Mouse (Mus musculus): ENCODE results near the gene Dedd2. TPM values are rescaled to one million over a fixed set of nuclear protein-coding genes. Genes with fewer than 3 reads are reported as not detected.

The Dedd2 gene
- polyA plus RNA-seq, 1 experiment from 2014 or later: 11.0 TPM

DNA sequence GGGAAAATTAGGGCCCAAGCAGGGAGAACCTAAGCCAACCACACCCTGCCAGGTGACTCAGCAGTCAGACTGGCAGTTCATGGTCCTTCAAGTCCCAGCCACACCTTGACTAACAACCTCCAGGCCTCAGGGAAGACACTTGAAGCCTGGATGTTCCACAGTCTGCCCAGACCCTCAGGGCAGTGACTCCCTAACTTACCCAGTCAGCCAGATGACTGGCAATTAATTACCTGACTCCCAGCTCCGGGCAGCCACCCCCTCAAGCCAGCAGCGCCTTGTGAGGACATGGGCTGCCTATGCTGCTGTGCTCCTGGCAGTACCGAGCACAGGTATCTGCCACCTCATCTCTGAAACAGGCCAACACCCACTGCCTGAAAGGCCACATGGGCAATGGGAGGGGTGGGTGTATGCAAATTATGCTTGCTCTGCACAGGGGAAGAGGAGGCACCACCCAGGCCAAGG, 11.2 kb downstream of the Dedd2 start:
- H3K27me3 ChIP-seq: no peaks in the 10 kb centered on the region
- H3K4me3 ChIP-seq: no peak overlapping the region
- no peak overlapping the region for H3K4me2 ChIP-seq
- H3K9me3 ChIP-seq (replicated peaks): no peaks in the 10 kb centered on the region
- 75% methylated on average over 3 of the region's 3 CpGs for WGBS
- no peak overlapping the region for H3K9ac ChIP-seq
- ATAC-seq: no peak
- no peak overlapping the region for H3K27ac ChIP-seq
- H3K36me3 ChIP-seq (ENCODE audit: poor library complexity, severe bottlenecking): peaks cover 54% of the 10 kb centered on the region
- no peaks in the 10 kb centered on the region for H3K4me1 ChIP-seq

DNA sequence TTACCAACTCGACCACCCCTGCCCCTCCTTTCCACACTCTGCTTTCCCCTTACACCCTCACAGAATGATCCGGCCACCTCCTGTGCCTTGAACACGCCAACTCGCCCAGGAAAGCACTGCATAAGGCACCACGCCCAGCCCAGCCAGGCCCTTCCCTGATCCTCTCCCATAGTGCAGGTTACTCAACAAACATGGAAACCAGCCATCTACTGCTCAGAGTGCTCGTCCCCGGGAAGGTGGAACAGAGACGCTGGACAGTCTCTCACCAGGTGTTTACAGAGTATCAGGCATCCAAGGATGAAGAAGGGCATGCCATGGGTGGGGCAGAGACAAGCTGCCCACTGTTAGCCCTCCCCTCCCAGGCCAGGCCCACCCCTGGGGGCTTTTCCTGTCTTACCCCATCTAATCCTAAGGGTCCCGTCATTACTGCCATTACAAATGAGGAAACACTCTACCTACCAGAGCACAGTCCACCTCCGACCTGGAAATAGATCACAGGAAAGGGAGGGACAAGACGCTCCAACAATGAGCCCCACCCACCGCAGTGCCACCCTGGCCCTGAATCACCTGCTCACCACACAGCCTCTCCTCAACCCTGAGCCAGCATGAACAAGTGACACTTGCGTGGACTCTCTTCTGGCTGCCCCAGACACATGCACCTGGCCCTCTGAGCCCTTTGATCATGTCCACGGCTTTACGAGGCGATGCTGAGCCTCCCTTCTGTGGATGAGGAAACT, 14.2 kb downstream of the Dedd2 start:
- H3K27ac ChIP-seq: no peak overlapping the region
- no peaks in the 10 kb centered on the region for H3K4me1 ChIP-seq
- 87% methylated on average over 16 of the region's 16 CpGs for WGBS
- H3K4me3 ChIP-seq: no peak overlapping the region
- H3K27me3 ChIP-seq: no peaks in the 10 kb centered on the region
- H3K9ac ChIP-seq: no peak overlapping the region
- no peaks in the 10 kb centered on the region for H3K9me3 ChIP-seq (replicated peaks)
- H3K4me2 ChIP-seq: no peak overlapping the region
- H3K36me3 ChIP-seq (ENCODE audit: poor library complexity, severe bottlenecking): peaks cover 79% of the 10 kb centered on the region
- no peak for ATAC-seq

DNA sequence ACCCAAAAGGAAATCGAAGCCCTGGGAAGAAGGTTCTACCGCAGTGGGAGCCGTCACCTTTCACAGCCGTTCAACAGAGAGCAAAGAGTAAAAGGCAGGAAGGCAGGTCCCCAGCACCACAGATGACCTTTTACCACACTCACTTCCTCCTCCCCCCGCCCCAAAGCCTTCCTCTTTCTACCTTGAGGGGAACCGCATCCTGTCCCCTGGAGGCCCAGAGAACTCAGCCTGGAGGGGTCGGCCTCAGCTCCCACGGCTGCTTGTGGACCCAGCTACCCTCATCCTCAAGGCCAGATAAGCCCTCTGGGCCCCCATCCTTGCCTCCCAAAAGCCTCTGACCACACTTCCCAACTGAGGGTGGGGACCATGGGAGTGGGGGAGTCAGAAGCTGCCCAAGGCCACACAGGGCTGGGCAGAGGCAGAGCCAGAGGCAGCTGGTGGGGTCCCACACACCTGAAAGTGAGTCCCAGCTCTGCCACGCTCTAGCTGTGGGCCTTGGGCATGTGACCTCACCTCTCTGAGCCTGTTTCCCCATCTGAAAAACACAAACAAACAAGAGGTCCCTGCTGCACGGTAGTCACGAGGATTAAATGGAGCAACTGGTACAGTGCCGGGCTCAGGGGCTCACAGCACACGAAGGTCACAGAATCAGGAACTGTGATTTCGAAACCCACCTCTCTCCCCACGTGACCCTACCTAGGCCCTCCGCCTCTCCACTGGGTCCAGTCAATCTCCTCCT, 14.9 kb downstream of the Dedd2 start:
- peaks cover 75% of the 10 kb centered on the region for H3K36me3 ChIP-seq (ENCODE audit: poor library complexity, severe bottlenecking)
- WGBS: 91% methylated on average over 16 of the region's 16 CpGs
- no peaks in the 10 kb centered on the region for H3K9me3 ChIP-seq (replicated peaks)

DNA sequence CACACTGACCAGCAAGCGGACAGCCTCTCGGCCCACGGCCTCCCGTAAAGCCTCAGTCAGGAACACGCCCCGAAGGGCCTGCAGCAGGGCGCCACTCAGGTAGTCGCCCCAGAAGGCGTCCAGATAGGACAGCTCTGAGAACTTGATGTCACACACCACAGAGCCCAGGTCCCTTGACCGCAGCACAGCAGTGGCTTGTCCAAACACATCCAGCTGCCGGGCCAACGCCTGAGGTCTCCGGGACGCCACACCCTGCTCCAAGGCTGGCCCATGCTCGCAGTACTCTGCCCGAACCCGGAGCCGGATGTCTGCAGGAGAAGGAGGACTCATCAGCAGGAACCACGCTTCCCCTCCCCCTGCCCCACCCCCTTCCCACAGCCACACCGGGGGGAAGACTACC, 16.8 kb downstream of the Dedd2 start:
- Histone ChIP-seq H3K27me3 (no peaks in the 10 kb centered on the region), H3K36me3 (ENCODE audit: poor library complexity, severe bottlenecking) (peaks cover 60% of the 10 kb centered on the region), H3K27ac (no peak overlapping the region), H3K4me2 (no peak overlapping the region), H3K9me3 (replicated peaks) (peaks cover 5% of the 10 kb centered on the region; the same call in 1 of the 2 replicates), H3K4me1 (no peaks in the 10 kb centered on the region), H3K9ac (no peak overlapping the region), H3K4me3 (no peak overlapping the region)
- no peak for ATAC-seq
- WGBS: 94% methylated on average over 20 of the region's 20 CpGs

More for the DNA sequence above, 14.9 kb downstream of the Dedd2 start:
- no peak overlapping the region for H3K27ac ChIP-seq
- H3K4me2 ChIP-seq: no peak overlapping the region
- H3K27me3 ChIP-seq: no peaks in the 10 kb centered on the region
- no peak overlapping the region for H3K4me3 ChIP-seq
- no peak for ATAC-seq
- no peak overlapping the region for H3K9ac ChIP-seq
- no peaks in the 10 kb centered on the region for H3K4me1 ChIP-seq

DNA sequence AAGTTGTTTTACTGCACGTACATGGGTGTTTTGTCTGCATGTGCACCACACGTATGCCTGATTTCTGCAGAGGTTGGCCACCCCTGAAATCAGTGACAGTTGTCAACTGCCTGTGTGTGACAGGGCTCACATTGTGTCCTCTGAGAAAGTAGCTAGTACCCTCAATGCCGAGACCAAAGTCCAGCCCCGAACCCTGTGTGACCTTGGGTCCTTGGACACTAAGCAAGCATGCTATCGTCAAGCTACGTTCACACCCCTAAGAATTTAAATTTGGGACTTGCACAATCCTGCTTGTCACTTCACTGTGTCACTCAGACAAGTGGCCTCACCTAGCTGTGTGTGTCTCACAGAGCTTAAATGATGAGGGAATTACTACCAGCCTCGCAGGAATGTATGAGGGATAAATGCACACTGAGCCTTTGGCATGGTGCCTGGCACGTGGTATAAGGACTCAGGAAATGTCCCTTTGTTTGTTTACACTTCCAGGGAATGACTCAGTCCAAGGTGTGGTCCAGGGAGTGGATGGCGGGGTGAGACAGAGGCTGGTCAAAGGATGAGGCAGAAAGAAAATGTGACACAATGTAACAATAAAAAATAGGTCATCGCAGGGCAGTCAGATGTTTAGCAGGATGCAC, 22.9 kb downstream of the Dedd2 start:
- no peak overlapping the region for H3K27ac ChIP-seq
- 0 out of 2 replicates have a peak, but pooled peaks cover 3% of the 10 kb centered on the region for H3K4me1 ChIP-seq
- no peak for ATAC-seq
- no peak overlapping the region for H3K9ac ChIP-seq
- WGBS: 67% methylated on average over 10 of the region's 10 CpGs
- no peak overlapping the region for H3K4me3 ChIP-seq
- H3K9me3 ChIP-seq (replicated peaks): peaks cover 5% of the 10 kb centered on the region; the same call in 1 of the 2 replicates
- H3K36me3 ChIP-seq (ENCODE audit: poor library complexity, severe bottlenecking): peaks cover 20% of the 10 kb centered on the region
- H3K4me2 ChIP-seq: no peak overlapping the region
- no peaks in the 10 kb centered on the region for H3K27me3 ChIP-seq

DNA sequence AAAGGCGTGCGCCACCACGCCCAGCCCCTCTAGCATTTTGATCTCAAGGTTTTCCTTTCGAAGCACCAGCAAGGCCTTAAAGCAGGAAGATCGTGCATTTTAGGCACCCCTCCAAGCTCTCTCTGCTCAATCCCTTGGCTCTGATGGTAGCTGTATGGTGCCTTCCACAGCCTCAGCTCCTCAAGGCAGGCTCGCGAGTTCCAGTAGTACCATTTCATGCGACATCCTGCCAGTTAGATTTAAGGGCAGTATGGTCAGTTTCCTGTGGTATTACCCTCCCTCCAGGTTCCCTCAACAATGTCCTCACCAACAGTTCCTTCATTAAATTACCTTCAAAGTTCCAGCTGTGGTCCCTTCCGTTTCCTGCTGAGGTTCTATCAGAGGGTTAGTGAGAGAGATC, 24.3 kb downstream of the Dedd2 start:
- Histone ChIP-seq H3K9me3 (replicated peaks) (peaks cover 5% of the 10 kb centered on the region; the same call in 1 of the 2 replicates), H3K4me1 (0 out of 2 replicates have a peak, but pooled peaks cover 3% of the 10 kb centered on the region), H3K36me3 (ENCODE audit: poor library complexity, severe bottlenecking) (0 out of 2 replicates have a peak, but pooled peaks cover 6% of the 10 kb centered on the region), H3K9ac (no peak overlapping the region), H3K4me2 (no peak overlapping the region), H3K27me3 (no peaks in the 10 kb centered on the region), H3K4me3 (no peak overlapping the region), H3K27ac (no peak overlapping the region)
- ATAC-seq: no peak
- 86% methylated on average over 9 of the region's 9 CpGs for WGBS

DNA sequence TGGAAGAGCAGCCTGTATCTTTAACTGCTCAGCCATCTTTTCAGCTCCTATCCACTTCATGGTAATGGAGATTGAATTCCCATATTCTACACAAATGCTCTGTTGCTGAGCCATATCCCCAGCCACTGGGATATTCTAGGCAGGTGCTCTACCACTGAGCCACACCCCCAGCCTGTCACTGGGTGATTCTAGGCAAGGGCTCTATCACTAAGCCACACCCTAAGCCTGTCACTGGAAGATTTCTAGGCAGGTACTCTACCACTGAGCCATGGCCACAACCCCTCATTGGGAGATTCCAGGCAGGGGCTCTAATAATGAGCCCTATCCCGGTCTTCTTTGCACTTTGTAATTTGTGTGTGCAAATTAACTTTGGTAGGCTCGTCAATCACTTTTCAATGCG, 25.3 kb downstream of the Dedd2 start:
- H3K27me3 ChIP-seq: no peaks in the 10 kb centered on the region
- no peak overlapping the region for H3K4me2 ChIP-seq
- H3K9me3 ChIP-seq (replicated peaks): peaks cover 5% of the 10 kb centered on the region; the same call in 1 of the 2 replicates
- no peak overlapping the region for H3K27ac ChIP-seq
- 0 out of 2 replicates have a peak, but pooled peaks cover 4% of the 10 kb centered on the region for H3K36me3 ChIP-seq (ENCODE audit: poor library complexity, severe bottlenecking)
- ATAC-seq: no peak
- no peak overlapping the region for H3K4me3 ChIP-seq
- H3K4me1 ChIP-seq: 0 out of 2 replicates have a peak, but pooled peaks cover 3% of the 10 kb centered on the region
- H3K9ac ChIP-seq: no peak overlapping the region
- 69% methylated on average over 3 of the region's 3 CpGs for WGBS

DNA sequence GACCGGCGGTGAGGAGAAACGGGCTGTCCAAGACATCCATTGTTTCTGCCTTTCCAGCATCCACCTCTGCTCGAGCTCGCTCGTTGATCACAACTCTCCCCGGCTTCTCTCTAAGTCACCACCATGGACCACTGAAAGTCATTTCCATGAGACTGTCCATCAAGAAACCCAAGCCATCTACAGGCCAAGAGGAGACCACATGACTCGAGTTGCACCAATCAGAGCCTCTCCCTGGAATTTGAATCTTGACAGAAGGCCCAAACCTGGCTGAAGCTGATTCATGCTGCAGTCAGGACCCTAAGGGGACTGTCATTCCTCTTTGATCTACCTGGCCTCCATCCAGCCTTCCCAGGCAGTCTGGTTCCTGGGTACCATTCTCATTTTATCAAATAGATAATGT, 28.3 kb downstream of the Dedd2 start:
- H3K36me3 ChIP-seq (ENCODE audit: poor library complexity, severe bottlenecking): no peaks in the 10 kb centered on the region
- no peaks in the 10 kb centered on the region for H3K9me3 ChIP-seq (replicated peaks)
- H3K27me3 ChIP-seq: no peaks in the 10 kb centered on the region
- ATAC-seq: no peak
- no peak overlapping the region for H3K9ac ChIP-seq
- H3K27ac ChIP-seq: no peak overlapping the region
- peaks cover 3% of the 10 kb centered on the region; the same call in 1 of the 2 replicates for H3K4me1 ChIP-seq
- H3K4me3 ChIP-seq: no peak overlapping the region
- H3K4me2 ChIP-seq: no peak overlapping the region
- 79% methylated on average over 8 of the region's 8 CpGs for WGBS

DNA sequence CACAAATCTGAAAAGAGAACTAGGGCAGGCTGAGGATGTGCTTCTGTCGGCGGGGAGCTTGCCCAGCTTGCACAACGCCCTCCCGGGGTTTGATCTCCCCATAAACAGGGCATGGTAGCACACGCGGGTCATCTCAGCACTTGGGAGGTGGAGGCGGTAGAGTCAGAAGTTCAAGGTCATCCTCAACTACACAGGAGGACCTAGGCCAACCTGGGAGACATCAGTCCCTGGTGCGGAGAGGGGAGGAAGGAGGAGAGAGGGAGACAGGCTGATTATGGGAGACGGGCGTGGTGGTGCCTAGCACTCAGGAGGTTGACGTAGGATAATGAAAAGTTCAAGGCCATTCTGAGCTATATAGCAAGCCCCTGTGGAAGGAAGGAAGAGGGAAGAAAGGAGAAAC, 29.6 kb downstream of the Dedd2 start:
- H3K4me2 ChIP-seq: no peak overlapping the region
- H3K9ac ChIP-seq: no peak overlapping the region
- H3K4me1 ChIP-seq: peaks cover 3% of the 10 kb centered on the region; the same call in 1 of the 2 replicates
- 89% methylated on average over 11 of the region's 11 CpGs for WGBS
- no peaks in the 10 kb centered on the region for H3K27me3 ChIP-seq
- no peaks in the 10 kb centered on the region for H3K36me3 ChIP-seq (ENCODE audit: poor library complexity, severe bottlenecking)
- no peak overlapping the region for H3K27ac ChIP-seq
- H3K4me3 ChIP-seq: no peak overlapping the region
- no peak for ATAC-seq
- H3K9me3 ChIP-seq (replicated peaks): no peaks in the 10 kb centered on the region

DNA sequence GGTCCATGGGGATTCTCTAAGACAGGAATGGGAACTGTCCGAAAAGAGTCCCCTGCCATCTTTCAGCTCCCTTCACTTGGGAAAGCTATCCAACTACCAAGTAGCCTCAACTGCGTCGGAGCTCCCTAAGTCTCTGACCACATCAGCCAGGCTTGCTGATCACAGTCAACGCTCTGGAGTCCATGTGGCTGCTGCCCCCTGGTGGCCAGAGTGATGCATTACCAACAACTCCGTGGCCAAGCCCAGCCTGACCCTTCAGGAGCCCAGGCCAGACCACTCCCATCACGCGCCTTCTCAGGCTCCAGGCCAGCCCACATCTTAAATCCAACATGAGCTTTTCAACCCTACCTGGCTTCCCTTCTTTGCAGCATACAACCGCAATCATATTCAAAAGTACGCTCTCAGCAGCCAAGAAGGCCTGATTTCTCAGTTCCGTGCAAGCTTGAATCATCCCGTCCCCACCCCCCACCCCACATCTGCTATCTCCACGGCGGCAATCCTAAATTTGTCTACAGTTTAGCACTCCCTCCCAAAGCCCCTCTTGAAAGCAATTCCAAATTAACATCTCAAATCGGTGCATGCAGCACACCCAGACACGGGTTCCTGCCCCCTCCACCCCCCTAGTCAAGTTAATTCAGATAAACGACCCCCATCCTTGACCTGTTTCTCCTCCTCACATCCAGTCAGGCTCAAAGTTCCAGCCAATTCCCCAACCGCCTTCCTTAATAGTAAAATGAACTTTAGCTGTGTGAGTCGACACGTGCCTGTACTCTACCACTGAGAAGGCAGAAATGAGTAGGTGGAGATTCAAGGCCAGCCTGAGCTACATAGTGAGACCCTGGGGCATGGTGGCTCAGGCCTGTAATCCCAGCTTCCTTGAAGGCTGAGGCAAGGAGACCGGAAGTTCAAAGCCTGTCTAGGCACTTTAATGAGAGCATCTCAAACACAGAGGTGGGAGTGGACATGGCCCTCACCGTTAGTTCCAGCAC, 32.5 kb downstream of the Dedd2 start:
- 0 out of 2 replicates have a peak overlapping the region, but pooled peaks have one; percentile 21 for H3K9ac ChIP-seq
- no peak overlapping the region for H3K4me3 ChIP-seq
- H3K36me3 ChIP-seq (ENCODE audit: poor library complexity, severe bottlenecking): no peaks in the 10 kb centered on the region
- peaks cover 15% of the 10 kb centered on the region for H3K27me3 ChIP-seq
- H3K4me2 ChIP-seq: no peak overlapping the region
- no peaks in the 10 kb centered on the region for H3K9me3 ChIP-seq (replicated peaks)
- no peak overlapping the region for H3K27ac ChIP-seq
- peak; percentile 86 for ATAC-seq
- 28% methylated on average over 21 of the region's 21 CpGs for WGBS
- peaks cover 3% of the 10 kb centered on the region; the same call in 1 of the 2 replicates for H3K4me1 ChIP-seq

DNA sequence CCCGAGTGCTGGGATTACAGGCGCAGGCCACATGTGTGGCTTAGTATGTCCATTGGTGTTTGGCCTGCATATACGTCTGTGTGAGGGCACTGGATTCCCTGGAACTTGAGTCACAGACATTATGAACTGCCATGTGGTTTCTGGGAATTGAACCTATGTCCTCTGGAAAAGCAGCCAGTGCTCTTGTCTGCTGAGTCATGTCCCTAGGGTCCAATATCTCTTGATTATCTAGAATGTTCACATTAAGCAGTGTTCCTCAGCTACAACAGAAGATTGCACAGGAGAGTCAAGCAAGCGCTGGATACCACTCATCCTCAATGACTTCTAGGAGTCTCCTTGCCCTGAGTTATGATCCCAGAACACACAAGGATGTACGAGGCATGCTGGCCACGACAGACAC, 36.3 kb downstream of the Dedd2 start:
- H3K9ac ChIP-seq: no peak overlapping the region
- no peak overlapping the region for H3K4me2 ChIP-seq
- WGBS: 86% methylated on average over 6 of the region's 6 CpGs
- H3K36me3 ChIP-seq (ENCODE audit: poor library complexity, severe bottlenecking): no peaks in the 10 kb centered on the region
- ATAC-seq: no peak
- H3K4me3 ChIP-seq: no peak overlapping the region
- H3K27ac ChIP-seq: no peak overlapping the region
- peaks cover 25% of the 10 kb centered on the region for H3K4me1 ChIP-seq
- H3K9me3 ChIP-seq (replicated peaks): no peaks in the 10 kb centered on the region
- H3K27me3 ChIP-seq: peaks cover 45% of the 10 kb centered on the region

Measured in forebrain, embryonic 13.5 days (tissue).